Mouse (Mus musculus): ENCODE results near the gene Oscar. TPM values are rescaled to one million over a fixed set of nuclear protein-coding genes. Genes with fewer than 3 reads are reported as not detected.

Gene Oscar
- polyA plus RNA-seq, 1 experiment from 2014 or later, result 0.73 TPM

DNA sequence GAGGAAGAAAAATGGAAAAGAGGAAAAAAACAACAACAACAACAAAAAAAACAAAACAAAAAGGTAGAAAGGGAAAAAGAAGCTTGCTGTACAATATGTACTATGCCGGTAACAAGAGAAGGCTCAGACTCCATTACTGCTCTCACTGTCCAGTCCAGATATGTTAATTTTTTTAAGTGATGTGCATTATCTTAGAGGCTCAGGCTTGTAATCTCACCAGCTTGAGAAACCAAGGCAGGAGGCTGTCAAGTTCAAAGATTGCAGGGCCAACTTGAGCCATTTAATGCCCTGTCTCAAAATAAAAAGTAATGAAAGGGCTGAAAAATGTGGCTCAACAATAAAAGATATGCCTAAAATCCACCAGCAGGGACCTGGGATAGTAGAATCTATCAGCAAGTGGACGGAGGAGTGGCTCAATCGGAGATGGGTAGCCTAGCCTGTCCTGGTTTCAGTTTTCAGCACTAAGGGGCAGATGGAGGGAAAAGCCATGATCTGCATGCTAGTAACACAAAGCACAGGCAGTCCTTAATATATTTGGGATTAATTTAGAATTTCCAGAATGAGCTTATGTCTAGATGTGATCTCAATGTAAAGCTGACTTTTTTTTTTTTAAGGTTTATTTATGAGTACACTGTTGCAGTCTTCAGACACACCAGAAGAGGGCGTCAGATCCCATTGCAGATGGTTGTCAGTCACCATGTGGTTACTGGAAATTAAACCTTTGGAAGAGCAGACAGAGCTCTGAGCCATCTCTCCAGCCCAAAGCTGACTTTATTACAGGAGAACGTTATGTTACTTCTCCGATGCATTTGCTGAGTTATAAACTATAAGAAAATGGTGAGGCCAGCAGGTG, 658 bp upstream of the Oscar start:
- Histone ChIP-seq H3K9ac (ENCODE audit: low read depth, low read length) (no peak overlapping the region), H3K9me3 (ENCODE audit: control insufficient read depth, low read length) (no peaks in the 10 kb centered on the region), H3K27me3 (replicated peaks; ENCODE audit: control insufficient read depth, insufficient read depth, low read length) (no peaks in the 10 kb centered on the region; the same call in 1 of the 2 replicates), H3K36me3 (ENCODE audit: control insufficient read depth, insufficient read depth, low read length) (peaks cover 9% of the 10 kb centered on the region), H3K4me2 (ENCODE audit: low read length) (peak overlapping the region; percentile 82), H3K27ac (ENCODE audit: low read depth, low read length) (no peak overlapping the region), H3K4me3 (ENCODE audit: low read length) (peak overlapping the region; percentile 75), H3K4me1 (ENCODE audit: control insufficient read depth, insufficient read depth, low read depth, low read length) (peaks cover 15% of the 10 kb centered on the region)
- ATAC-seq, result peak; percentile 14
- 46% methylated on average over 6 of the region's 6 CpGs for WGBS

GRCm38 (mm10) chr7:3614021-3614420, 1.9 kb downstream of the Oscar start:
- WGBS, result 84% methylated on average over 3 of the region's 3 CpGs
- ATAC-seq, result no peak
- no peak overlapping the region for H3K4me3 ChIP-seq (ENCODE audit: low read length)

DNA sequence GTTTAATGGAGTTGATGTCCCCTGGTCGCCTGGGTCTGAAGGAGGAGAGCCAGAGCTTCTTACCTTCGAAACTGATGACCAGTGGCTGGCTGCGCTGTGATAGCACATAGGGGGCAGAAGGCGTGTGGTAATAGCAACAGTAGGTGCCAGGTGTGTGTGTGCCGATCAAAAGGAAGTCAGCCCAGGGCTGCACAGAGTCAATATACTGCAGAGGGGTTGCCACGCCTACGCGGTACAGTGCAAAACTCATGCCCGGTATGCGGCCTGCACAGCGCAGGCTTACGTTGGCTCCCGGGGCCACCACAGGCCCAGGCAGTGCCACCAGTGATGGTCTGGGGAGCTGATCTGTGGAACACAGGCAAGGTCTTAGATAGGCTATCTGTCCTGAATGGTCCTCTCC, 5.0 kb downstream of the Oscar start:
- H3K4me3 ChIP-seq (ENCODE audit: low read length), result no peak overlapping the region
- no peak overlapping the region for H3K9ac ChIP-seq (ENCODE audit: low read depth, low read length)
- H3K27ac ChIP-seq (ENCODE audit: low read depth, low read length), result no peak overlapping the region
- H3K27me3 ChIP-seq (replicated peaks; ENCODE audit: control insufficient read depth, insufficient read depth, low read length), result no peaks in the 10 kb centered on the region; the same call in 1 of the 2 replicates
- H3K36me3 ChIP-seq (ENCODE audit: control insufficient read depth, insufficient read depth, low read length), result no peaks in the 10 kb centered on the region
- H3K4me1 ChIP-seq (ENCODE audit: control insufficient read depth, insufficient read depth, low read depth, low read length), result no peaks in the 10 kb centered on the region
- 89% methylated on average over 13 of the region's 13 CpGs for WGBS
- H3K4me2 ChIP-seq (ENCODE audit: low read length), result no peak overlapping the region
- no peaks in the 10 kb centered on the region for H3K9me3 ChIP-seq (ENCODE audit: control insufficient read depth, low read length)
- ATAC-seq, result no peak

More at GRCm38 (mm10) chr7:3614021-3614420, 1.9 kb downstream of the Oscar start:
- H3K4me2 ChIP-seq (ENCODE audit: low read length), result no peak overlapping the region
- no peaks in the 10 kb centered on the region for H3K9me3 ChIP-seq (ENCODE audit: control insufficient read depth, low read length)
- H3K4me1 ChIP-seq (ENCODE audit: control insufficient read depth, insufficient read depth, low read depth, low read length), result peaks cover 12% of the 10 kb centered on the region
- no peaks in the 10 kb centered on the region; the same call in 1 of the 2 replicates for H3K27me3 ChIP-seq (replicated peaks; ENCODE audit: control insufficient read depth, insufficient read depth, low read length)
- no peak overlapping the region for H3K9ac ChIP-seq (ENCODE audit: low read depth, low read length)
- no peak overlapping the region for H3K27ac ChIP-seq (ENCODE audit: low read depth, low read length)
- H3K36me3 ChIP-seq (ENCODE audit: control insufficient read depth, insufficient read depth, low read length), result no peaks in the 10 kb centered on the region

- Histone ChIP-seq H3K9me3 (ENCODE audit: control insufficient read depth, low read length) (no peaks in the 10 kb centered on the region), H3K27ac (ENCODE audit: low read depth, low read length) (no peak overlapping the region), H3K4me1 (ENCODE audit: control insufficient read depth, insufficient read depth, low read depth, low read length) (no peaks in the 10 kb centered on the region), H3K36me3 (ENCODE audit: control insufficient read depth, insufficient read depth, low read length) (no peaks in the 10 kb centered on the region), H3K27me3 (replicated peaks; ENCODE audit: control insufficient read depth, insufficient read depth, low read length) (no peaks in the 10 kb centered on the region; the same call in 1 of the 2 replicates), H3K4me2 (ENCODE audit: low read length) (no peak overlapping the region), H3K9ac (ENCODE audit: low read depth, low read length) (no peak overlapping the region), H3K4me3 (ENCODE audit: low read length) (no peak overlapping the region)
- WGBS, result 86% methylated on average over 3 of the region's 3 CpGs
- no peak for ATAC-seq
Observed at GRCm38 (mm10) chr7:3610437-3610836, 5.5 kb downstream of the Oscar start.

- H3K27ac ChIP-seq (ENCODE audit: low read depth, low read length), result no peak overlapping the region
- WGBS, result 56% methylated on average over 3 of the region's 3 CpGs
- no peaks in the 10 kb centered on the region for H3K4me1 ChIP-seq (ENCODE audit: control insufficient read depth, insufficient read depth, low read depth, low read length)
- H3K9me3 ChIP-seq (ENCODE audit: control insufficient read depth, low read length), result no peaks in the 10 kb centered on the region
- H3K9ac ChIP-seq (ENCODE audit: low read depth, low read length), result no peak overlapping the region
- no peak for ATAC-seq
- no peak overlapping the region for H3K4me3 ChIP-seq (ENCODE audit: low read length)
- H3K27me3 ChIP-seq (replicated peaks; ENCODE audit: control insufficient read depth, insufficient read depth, low read length), result no peaks in the 10 kb centered on the region
- no peak overlapping the region for H3K4me2 ChIP-seq (ENCODE audit: low read length)
- H3K36me3 ChIP-seq (ENCODE audit: control insufficient read depth, insufficient read depth, low read length), result no peaks in the 10 kb centered on the region
Observed at GRCm38 (mm10) chr7:3609082-3609481, 6.9 kb downstream of the Oscar start.

DNA sequence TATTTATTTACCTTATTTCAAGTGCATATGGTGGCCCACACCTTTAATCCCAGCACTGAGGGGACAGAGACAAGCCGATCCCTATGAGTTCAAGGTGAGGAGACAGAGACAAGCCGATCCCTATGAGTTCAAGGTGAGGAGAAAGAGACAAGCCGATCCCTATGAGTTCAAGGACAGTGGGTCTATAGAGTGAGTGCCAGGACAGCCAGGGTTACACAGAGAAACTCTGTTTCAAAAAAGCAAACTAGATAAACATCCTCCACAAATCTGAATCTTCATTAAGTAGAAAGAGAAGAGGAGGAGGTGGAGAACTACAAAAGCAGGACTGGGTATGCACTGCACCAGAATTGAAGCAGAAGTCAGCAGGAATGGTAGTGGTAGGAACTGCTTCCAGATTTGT, 7.3 kb downstream of the Oscar start:
- no peak for ATAC-seq
- no peaks in the 10 kb centered on the region for H3K36me3 ChIP-seq (ENCODE audit: control insufficient read depth, insufficient read depth, low read length)
- H3K4me3 ChIP-seq (ENCODE audit: low read length), result no peak overlapping the region
- H3K27ac ChIP-seq (ENCODE audit: low read depth, low read length), result no peak overlapping the region
- 94% methylated on average over 3 of the region's 3 CpGs for WGBS
- H3K4me1 ChIP-seq (ENCODE audit: control insufficient read depth, insufficient read depth, low read depth, low read length), result no peaks in the 10 kb centered on the region
- no peak overlapping the region for H3K9ac ChIP-seq (ENCODE audit: low read depth, low read length)
- no peaks in the 10 kb centered on the region for H3K9me3 ChIP-seq (ENCODE audit: control insufficient read depth, low read length)
- no peak overlapping the region for H3K4me2 ChIP-seq (ENCODE audit: low read length)
- H3K27me3 ChIP-seq (replicated peaks; ENCODE audit: control insufficient read depth, insufficient read depth, low read length), result no peaks in the 10 kb centered on the region

GRCm38 (mm10) chr7:3607391-3607790, 8.6 kb downstream of the Oscar start:
- no peak overlapping the region for H3K9ac ChIP-seq (ENCODE audit: low read depth, low read length)
- H3K4me3 ChIP-seq (ENCODE audit: low read length), result no peak overlapping the region
- no peaks in the 10 kb centered on the region for H3K9me3 ChIP-seq (ENCODE audit: control insufficient read depth, low read length)
- WGBS, result 85% methylated on average over 6 of the region's 6 CpGs
- no peaks in the 10 kb centered on the region for H3K36me3 ChIP-seq (ENCODE audit: control insufficient read depth, insufficient read depth, low read length)
- H3K27ac ChIP-seq (ENCODE audit: low read depth, low read length), result no peak overlapping the region
- no peaks in the 10 kb centered on the region for H3K4me1 ChIP-seq (ENCODE audit: control insufficient read depth, insufficient read depth, low read depth, low read length)
- no peak for ATAC-seq
- no peak overlapping the region for H3K4me2 ChIP-seq (ENCODE audit: low read length)
- H3K27me3 ChIP-seq (replicated peaks; ENCODE audit: control insufficient read depth, insufficient read depth, low read length), result no peaks in the 10 kb centered on the region

DNA sequence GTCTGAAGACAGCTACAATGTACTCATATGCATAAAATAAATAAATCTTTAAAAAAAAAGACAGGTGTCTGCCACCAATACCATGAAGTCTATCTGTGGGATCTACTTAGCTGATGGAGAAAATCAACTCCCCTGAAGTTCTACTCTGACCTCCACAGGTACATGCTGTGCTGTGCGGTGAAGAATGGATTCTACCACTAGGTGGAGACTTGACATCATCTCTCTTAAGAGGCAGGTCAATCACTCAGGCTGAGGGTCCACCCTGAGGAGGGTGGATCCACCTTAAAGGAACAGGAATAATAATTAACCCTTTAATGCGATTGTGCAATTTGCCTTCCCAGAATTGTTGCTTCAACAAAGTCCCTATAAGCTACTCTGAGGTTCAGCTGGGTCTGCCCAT, 9.2 kb downstream of the Oscar start:
- no peak overlapping the region for H3K4me3 ChIP-seq (ENCODE audit: low read length)
- H3K4me2 ChIP-seq (ENCODE audit: low read length), result no peak overlapping the region
- WGBS, result 21% methylated on average over 2 of the region's 2 CpGs
- H3K9ac ChIP-seq (ENCODE audit: low read depth, low read length), result no peak overlapping the region
- H3K9me3 ChIP-seq (ENCODE audit: control insufficient read depth, low read length), result no peaks in the 10 kb centered on the region
- H3K36me3 ChIP-seq (ENCODE audit: control insufficient read depth, insufficient read depth, low read length), result no peaks in the 10 kb centered on the region
- H3K27me3 ChIP-seq (replicated peaks; ENCODE audit: control insufficient read depth, insufficient read depth, low read length), result no peaks in the 10 kb centered on the region
- H3K4me1 ChIP-seq (ENCODE audit: control insufficient read depth, insufficient read depth, low read depth, low read length), result no peaks in the 10 kb centered on the region
- no peak overlapping the region for H3K27ac ChIP-seq (ENCODE audit: low read depth, low read length)
- no peak for ATAC-seq

DNA sequence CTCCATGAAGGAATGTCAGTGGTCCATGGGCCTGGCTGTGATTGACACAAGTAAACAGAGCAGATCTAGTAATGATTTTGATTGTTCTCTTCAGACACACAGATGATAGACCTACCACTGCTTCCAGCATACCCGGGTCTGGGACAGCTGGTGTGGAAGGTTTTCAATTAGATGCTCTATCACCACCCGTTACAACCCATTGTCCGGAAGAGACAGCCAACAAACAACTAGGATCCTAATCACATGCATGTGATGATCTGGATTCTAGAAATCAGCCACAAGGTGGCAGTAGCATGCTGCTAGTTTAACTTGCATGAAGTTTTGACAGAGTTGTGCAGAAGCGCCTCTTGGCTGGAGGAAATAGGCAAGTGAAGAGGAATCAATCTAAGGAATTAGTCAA, 14.8 kb downstream of the Oscar start:
- Histone ChIP-seq H3K9ac (ENCODE audit: low read depth, low read length) (no peak overlapping the region), H3K4me3 (ENCODE audit: low read length) (no peak overlapping the region), H3K27ac (ENCODE audit: low read depth, low read length) (no peak overlapping the region), H3K4me1 (ENCODE audit: control insufficient read depth, insufficient read depth, low read depth, low read length) (no peaks in the 10 kb centered on the region), H3K36me3 (ENCODE audit: control insufficient read depth, insufficient read depth, low read length) (no peaks in the 10 kb centered on the region), H3K4me2 (ENCODE audit: low read length) (no peak overlapping the region), H3K9me3 (ENCODE audit: control insufficient read depth, low read length) (no peaks in the 10 kb centered on the region), H3K27me3 (replicated peaks; ENCODE audit: control insufficient read depth, insufficient read depth, low read length) (no peaks in the 10 kb centered on the region)
- 10% methylated on average over 4 of the region's 4 CpGs for WGBS
- ATAC-seq, result peak; percentile 61

Measured in hindbrain, embryonic 16.5 days (tissue).